Mouse (Mus musculus) liver, embryonic 12.5 days (tissue): ENCODE measurements around the gene Fsip1. TPM values are rescaled to one million over a fixed set of nuclear protein-coding genes. Genes with fewer than 3 reads are reported as not detected.

ENCODE experiments used
- ATAC-seq: fragments of 200-750 bp; cut with Nextera tagmentation; 2 replicates; pipeline ENCODE4 v1.8.0; 2017; ENCODE audit warnings: moderate number of reproducible peaks, mild to moderate bottlenecking, moderate library complexity
- H3K27ac ChIP-seq: fragments of 300-500 bp; sonication (generic); 2 replicates; pipeline ENCODE4 v1.5.1; 2016; ENCODE audit warnings: mild to moderate bottlenecking
- H3K27me3 ChIP-seq: fragments of 300-500 bp; sonication (generic); replicated peaks from 2 replicates; pipeline ENCODE4 v1.6.1; 2016; ENCODE audit warnings: mild to moderate bottlenecking, moderate library complexity
- H3K36me3 ChIP-seq: fragments of 300-500 bp; sonication (generic); 2 replicates; pipeline ENCODE4 v1.6.1; 2016; ENCODE audit warnings: mild to moderate bottlenecking, moderate library complexity
- H3K4me1 ChIP-seq: fragments of 300-500 bp; sonication (generic); 2 replicates; pipeline ENCODE4 v1.6.1; 2016
- H3K4me2 ChIP-seq: fragments of 300-500 bp; sonication (generic); 2 replicates; pipeline ENCODE4 v1.6.1; 2016; ENCODE audit warnings: mild to moderate bottlenecking, moderate library complexity
- H3K4me3 ChIP-seq: fragments of 300-500 bp; sonication (generic); 2 replicates; pipeline ENCODE4 v1.5.1; 2016; ENCODE audit warnings: mild to moderate bottlenecking, moderate library complexity
- H3K9ac ChIP-seq: fragments of 300-500 bp; sonication (generic); 2 replicates; pipeline ENCODE4 v1.6.1; 2016; ENCODE audit warnings: mild to moderate bottlenecking, moderate library complexity
- H3K9me3 ChIP-seq: fragments of 300-500 bp; sonication (generic); replicated peaks from 2 replicates; pipeline ENCODE4 v1.6.1; 2016; ENCODE audit warnings: mild to moderate bottlenecking, moderate library complexity
- WGBS: fragments of 180-500 bp; shearing (Covaris S2); methylation state at CpG from one replicate; pipeline ENCODE4 v1.1.7; 2016; ENCODE audit not compliant: insufficient replicate concordance; 5-methylcytosine and 5-hydroxymethylcytosine counted together
- polyA plus RNA-seq: library from polyadenylated mRNA; unstranded; fragments of >200 nt; fragmentation: Nextera tagmentation; extraction: Ambion mirVana; gene quantifications from 2 replicates; pipeline ENCODE4 v1.2.1, GENCODE M21; 2016

Gene Fsip1
- polyA plus RNA-seq, 1 experiment from 2014 or later: 0.23 TPM

- Histone ChIP-seq H3K9me3 (no peaks in the 10 kb centered on the region), H3K27me3 (peaks cover 4% of the 10 kb centered on the region; the same call in 1 of the 2 replicates), H3K9ac (no peak overlapping the region), H3K4me3 (no peak overlapping the region), H3K4me2 (no peak overlapping the region), H3K36me3 (peaks cover 19% of the 10 kb centered on the region), H3K4me1 (no peaks in the 10 kb centered on the region), H3K27ac (no peak overlapping the region)
- 70% methylated on average over 7 of the region's 7 CpGs for WGBS
- ATAC-seq: no peak
Measured at GRCm38 (mm10) chr2:118118515-118118914, 138.3 kb downstream of the Fsip1 start.

GRCm38 (mm10) chr2:118118045-118118444 is 138.7 kb downstream of the Fsip1 start:
- ATAC-seq: no peak
- Histone ChIP-seq H3K27me3 (peaks cover 8% of the 10 kb centered on the region), H3K9ac (no peak overlapping the region), H3K4me1 (no peaks in the 10 kb centered on the region), H3K36me3 (peaks cover 16% of the 10 kb centered on the region), H3K4me2 (no peak overlapping the region), H3K4me3 (no peak overlapping the region), H3K27ac (no peak overlapping the region), H3K9me3 (no peaks in the 10 kb centered on the region)
- 59% methylated on average over 6 of the region's 6 CpGs for WGBS

GRCm38 (mm10) chr2:118117401-118117800 is 139.4 kb downstream of the Fsip1 start:
- Histone ChIP-seq H3K4me1 (peaks cover 1% of the 10 kb centered on the region; the same call in 1 of the 2 replicates), H3K9ac (no peak overlapping the region), H3K36me3 (peaks cover 16% of the 10 kb centered on the region), H3K4me3 (no peak overlapping the region), H3K9me3 (no peaks in the 10 kb centered on the region), H3K27ac (no peak overlapping the region), H3K4me2 (no peak overlapping the region), H3K27me3 (peaks cover 14% of the 10 kb centered on the region)
- 58% methylated on average over 11 of the region's 11 CpGs for WGBS
- ATAC-seq: no peak

GRCm38 (mm10) chr2:118116754-118117290 is 139.9 kb downstream of the Fsip1 start:
- ATAC-seq: no peak
- H3K27ac ChIP-seq: no peak overlapping the region
- no peak overlapping the region for H3K9ac ChIP-seq
- H3K4me3 ChIP-seq: no peak overlapping the region
- peaks cover 16% of the 10 kb centered on the region for H3K36me3 ChIP-seq
- peaks cover 7% of the 10 kb centered on the region for H3K4me1 ChIP-seq
- no peaks in the 10 kb centered on the region for H3K9me3 ChIP-seq
- 50% methylated on average over 3 of the region's 3 CpGs for WGBS
- peaks cover 20% of the 10 kb centered on the region for H3K27me3 ChIP-seq
- no peak overlapping the region for H3K4me2 ChIP-seq

- Histone ChIP-seq H3K9me3 (no peaks in the 10 kb centered on the region), H3K9ac (no peak overlapping the region), H3K4me2 (no peak overlapping the region), H3K27ac (no peak overlapping the region), H3K36me3 (peaks cover 16% of the 10 kb centered on the region), H3K4me3 (no peak overlapping the region), H3K27me3 (peaks cover 26% of the 10 kb centered on the region), H3K4me1 (peaks cover 7% of the 10 kb centered on the region)
- ATAC-seq: no peak
- WGBS: 59% methylated on average over 2 of the region's 2 CpGs
Measured at GRCm38 (mm10) chr2:118116180-118116579, 140.6 kb downstream of the Fsip1 start.

GRCm38 (mm10) chr2:118115647-118116046 is 141.1 kb downstream of the Fsip1 start:
- no peak overlapping the region for H3K27ac ChIP-seq
- H3K9ac ChIP-seq: no peak overlapping the region
- ATAC-seq: no peak
- no peak overlapping the region for H3K4me2 ChIP-seq
- peaks cover 27% of the 10 kb centered on the region for H3K27me3 ChIP-seq
- H3K36me3 ChIP-seq: peaks cover 13% of the 10 kb centered on the region
- H3K4me3 ChIP-seq: no peak overlapping the region
- 62% methylated on average over 7 of the region's 7 CpGs for WGBS
- H3K4me1 ChIP-seq: peaks cover 7% of the 10 kb centered on the region
- H3K9me3 ChIP-seq: no peaks in the 10 kb centered on the region

GRCm38 (mm10) chr2:118114671-118115070 is 142.1 kb downstream of the Fsip1 start:
- 70% methylated on average over 10 of the region's 10 CpGs for WGBS
- Histone ChIP-seq H3K36me3 (peaks cover 5% of the 10 kb centered on the region; the same call in 1 of the 2 replicates), H3K4me1 (peaks cover 13% of the 10 kb centered on the region), H3K27ac (no peak overlapping the region), H3K4me2 (no peak overlapping the region), H3K9ac (no peak overlapping the region), H3K9me3 (no peaks in the 10 kb centered on the region), H3K27me3 (peaks cover 27% of the 10 kb centered on the region), H3K4me3 (no peak overlapping the region)
- no peak for ATAC-seq

GRCm38 (mm10) chr2:118113808-118114524 is 142.8 kb downstream of the Fsip1 start:
- no peak overlapping the region; the same call in 1 of the 2 replicates for H3K4me2 ChIP-seq
- peaks cover 13% of the 10 kb centered on the region for H3K4me1 ChIP-seq
- peaks cover 27% of the 10 kb centered on the region for H3K27me3 ChIP-seq
- H3K36me3 ChIP-seq: no peaks in the 10 kb centered on the region
- H3K9me3 ChIP-seq: no peaks in the 10 kb centered on the region
- WGBS: 44% methylated on average over 8 of the region's 8 CpGs
- no peak overlapping the region for H3K27ac ChIP-seq
- ATAC-seq: no peak
- H3K9ac ChIP-seq: no peak overlapping the region
- no peak overlapping the region; the same call in 1 of the 2 replicates for H3K4me3 ChIP-seq

- ATAC-seq: no peak
- Histone ChIP-seq H3K9ac (0 out of 2 replicates have a peak overlapping the region, but pooled peaks have one; percentile 22), H3K4me1 (peaks cover 13% of the 10 kb centered on the region), H3K27ac (peak overlapping the region; percentile 25; the same call in 1 of the 2 replicates), H3K4me2 (peak overlapping the region; percentile 70), H3K9me3 (no peaks in the 10 kb centered on the region), H3K4me3 (peak overlapping the region; percentile 49), H3K36me3 (no peaks in the 10 kb centered on the region), H3K27me3 (peaks cover 27% of the 10 kb centered on the region)
- 45% methylated on average over 21 of the region's 21 CpGs for WGBS
Measured at GRCm38 (mm10) chr2:118112846-118113479, 143.8 kb downstream of the Fsip1 start.

- H3K4me3 ChIP-seq: peak overlapping the region; percentile 49
- peaks cover 27% of the 10 kb centered on the region for H3K27me3 ChIP-seq
- no peak overlapping the region for H3K27ac ChIP-seq
- H3K9ac ChIP-seq: 0 out of 2 replicates have a peak overlapping the region, but pooled peaks have one; percentile 22
- no peaks in the 10 kb centered on the region for H3K36me3 ChIP-seq
- no peaks in the 10 kb centered on the region for H3K9me3 ChIP-seq
- 15% methylated on average over 5 of the region's 5 CpGs for WGBS
- no peak for ATAC-seq
- H3K4me1 ChIP-seq: peaks cover 13% of the 10 kb centered on the region
- H3K4me2 ChIP-seq: peak overlapping the region; percentile 70
Measured at GRCm38 (mm10) chr2:118112438-118112837, 144.3 kb downstream of the Fsip1 start.

GRCm38 (mm10) chr2:118111488-118112131 is 145.2 kb downstream of the Fsip1 start, which contains the start of gene Thbs1:
Thbs1 (plus strand) TSS chr2:118111876.
- Histone ChIP-seq H3K4me1 (peaks cover 13% of the 10 kb centered on the region), H3K36me3 (no peaks in the 10 kb centered on the region), H3K27ac (0 out of 2 replicates have a peak within 1 kb of the TSS, but pooled peaks have one; percentile 37), H3K9me3 (no peaks in the 10 kb centered on the region), H3K4me2 (peak within 1 kb of the TSS; percentile 70), H3K9ac (0 out of 2 replicates have a peak within 1 kb of the TSS, but pooled peaks have one; percentile 22), H3K27me3 (peaks cover 27% of the 10 kb centered on the region), H3K4me3 (peak within 1 kb of the TSS; percentile 49)
- ATAC-seq: peak; percentile 60
- 1% methylated on average over 35 of the region's 36 CpGs for WGBS
